Mouse (Mus musculus) heart, embryonic 14.5 days (tissue): ENCODE measurements around the gene Shf. TPM values are rescaled to one million over a fixed set of nuclear protein-coding genes. Genes with fewer than 3 reads are reported as not detected.

Experiments
- ATAC-seq: fragments of 200-750 bp; cut with Nextera tagmentation; 2 replicates; pipeline ENCODE4 v1.8.0; 2017; ENCODE audit warnings: low read depth, moderate TSS enrichment; ENCODE audit not compliant: insufficient number of reproducible peaks, insufficient read depth, low FRiP score
- H3K27ac ChIP-seq, 2 experiments: fragments of 200-500 bp in 1 of 2; fragments of 300-500 bp in 1 of 2; sonication (generic) in 1 of 2; replicated peaks in 1 of 2; 2 replicates each; pipeline ENCODE4 v1.5.1; 2012 to 2014; ENCODE audit warnings: low read depth in 2 of 2, low read length in 2 of 2, control low read depth in 1 of 2, mild to moderate bottlenecking in 1 of 2, mixed read lengths in 1 of 2; ENCODE audit not compliant: control insufficient read depth in 1 of 2, insufficient read depth in 1 of 2
- H3K27me3 ChIP-seq: fragments of 300-500 bp; sonication (generic); 2 replicates; pipeline ENCODE4 v1.6.1; 2014; ENCODE audit warnings: mild to moderate bottlenecking, low read length, control low read depth; ENCODE audit not compliant: control insufficient read depth, insufficient read depth
- H3K36me3 ChIP-seq: fragments of 300-500 bp; sonication (generic); 2 replicates; pipeline ENCODE4 v1.6.1; 2014; ENCODE audit warnings: mild to moderate bottlenecking, control low read depth, low read length, mixed read lengths; ENCODE audit not compliant: control insufficient read depth, insufficient read depth
- H3K4me1 ChIP-seq, 2 experiments: fragments of 200-500 bp in 1 of 2; fragments of 300-500 bp in 1 of 2; sonication (generic) in 1 of 2; 2 replicates each; pipeline ENCODE4 v1.6.1; 2012 to 2014; ENCODE audit warnings: low read length in 2 of 2, control low read depth in 1 of 2, mixed read lengths in 1 of 2; ENCODE audit not compliant: control insufficient read depth in 2 of 2, insufficient read depth in 2 of 2
- H3K4me2 ChIP-seq: fragments of 300-500 bp; sonication (generic); 2 replicates; pipeline ENCODE4 v1.6.1; 2014; ENCODE audit warnings: mild to moderate bottlenecking, low read length
- H3K4me3 ChIP-seq, 2 experiments: fragments of 200-500 bp in 1 of 2; fragments of 300-500 bp in 1 of 2; sonication (generic) in 1 of 2; 2 replicates each; pipeline ENCODE4 v1.5.1; 2012 to 2014; ENCODE audit warnings: low read length in 2 of 2, mild to moderate bottlenecking in 2 of 2, control low read depth in 1 of 2, low read depth in 1 of 2, moderate library complexity in 1 of 2; ENCODE audit not compliant: control insufficient read depth in 1 of 2, insufficient read depth in 1 of 2
- H3K9ac ChIP-seq: fragments of 300-500 bp; sonication (generic); 2 replicates; pipeline ENCODE4 v1.6.1; 2014; ENCODE audit warnings: mild to moderate bottlenecking, low read length
- H3K9me3 ChIP-seq: fragments of 300-500 bp; sonication (generic); 2 replicates; pipeline ENCODE4 v1.6.1; 2016; ENCODE audit warnings: low read length, control low read depth; ENCODE audit not compliant: control insufficient read depth
- WGBS: fragments of 180-500 bp; shearing (Covaris S2); extraction: QIAGEN DNeasy Blood & Tissue Kit; methylation state at CpG from one replicate; pipeline ENCODE4 v1.1.7; 2014; 5-methylcytosine and 5-hydroxymethylcytosine counted together
- polyA plus RNA-seq: library from polyadenylated mRNA; unstranded; fragments of >200 nt; fragmentation: Nextera tagmentation; extraction: Ambion mirVana; gene quantifications from 2 replicates; pipeline ENCODE4 v1.2.1, GENCODE M21; 2014

Gene Shf
- polyA plus RNA-seq, 1 experiment from 2014 or later, result 3.6 TPM

- no peak for ATAC-seq
- Histone ChIP-seq H3K4me3 (no peak overlapping the region), H3K9me3 (no peaks in the 10 kb centered on the region), H3K27ac (no peak overlapping the region), H3K27me3 (no peaks in the 10 kb centered on the region), H3K36me3 (peaks cover 18% of the 10 kb centered on the region), H3K9ac (no peak overlapping the region), H3K4me2 (no peak overlapping the region), H3K4me1 (peaks cover 3 to 6% of the 10 kb centered on the region in 2 experiments; a peak in 3 of 4 replicates)
- WGBS, result 61% methylated on average over 10 of the region's 10 CpGs
Measured at GRCm38 (mm10) chr2:122361868-122362621, 6.9 kb downstream of the Shf start.

- Histone ChIP-seq H3K27me3 (no peaks in the 10 kb centered on the region), H3K4me1 (no peaks in the 10 kb centered on the region; a peak in 1 of 4 replicates), H3K9me3 (no peaks in the 10 kb centered on the region), H3K4me3 (no peak overlapping the region), H3K36me3 (peaks cover 22% of the 10 kb centered on the region), H3K9ac (no peak overlapping the region), H3K27ac (no peak overlapping the region), H3K4me2 (no peak overlapping the region)
- 83% methylated on average over 6 of the region's 6 CpGs for WGBS
- ATAC-seq, result no peak
Measured at GRCm38 (mm10) chr2:122361181-122361580, 7.8 kb downstream of the Shf start.

GRCm38 (mm10) chr2:122360310-122360709 is 8.7 kb downstream of the Shf start:
- no peak for ATAC-seq
- Histone ChIP-seq H3K4me3 (no peak overlapping the region), H3K9me3 (no peaks in the 10 kb centered on the region), H3K36me3 (peaks cover 25% of the 10 kb centered on the region), H3K4me1 (no peaks in the 10 kb centered on the region; a peak in 1 of 4 replicates), H3K27ac (no peak overlapping the region), H3K4me2 (no peak overlapping the region), H3K9ac (no peak overlapping the region), H3K27me3 (no peaks in the 10 kb centered on the region)
- WGBS, result 71% methylated on average over 6 of the region's 6 CpGs

GRCm38 (mm10) chr2:122356187-122356586 is 12.8 kb downstream of the Shf start:
- ATAC-seq, result no peak

GRCm38 (mm10) chr2:122355389-122355788 is 13.6 kb downstream of the Shf start:
- ATAC-seq, result no peak

More at GRCm38 (mm10) chr2:122356187-122356586, 12.8 kb downstream of the Shf start:
- 84% methylated on average over 3 of the region's 3 CpGs for WGBS
- Histone ChIP-seq H3K27me3 (no peaks in the 10 kb centered on the region), H3K9ac (no peak overlapping the region), H3K4me2 (no peak overlapping the region), H3K4me3 (no peak overlapping the region), H3K9me3 (no peaks in the 10 kb centered on the region), H3K4me1 (peaks cover 8 to 24% of the 10 kb centered on the region in 2 experiments; a peak in 3 of 4 replicates), H3K27ac (no peak overlapping the region), H3K36me3 (peaks cover 27% of the 10 kb centered on the region)

GRCm38 (mm10) chr2:122354191-122354929 is 14.6 kb downstream of the Shf start:
- H3K27me3 ChIP-seq, result no peaks in the 10 kb centered on the region
- H3K9me3 ChIP-seq, result no peaks in the 10 kb centered on the region
- H3K36me3 ChIP-seq, result peaks cover 27% of the 10 kb centered on the region
- H3K4me1 ChIP-seq, result peaks cover 12 to 30% of the 10 kb centered on the region in 2 experiments; a peak in 3 of 4 replicates
- H3K27ac ChIP-seq, result no peak overlapping the region
- no peak overlapping the region for H3K4me2 ChIP-seq
- no peak overlapping the region for H3K4me3 ChIP-seq
- WGBS, result 57% methylated on average over 12 of the region's 12 CpGs
- no peak for ATAC-seq
- no peak overlapping the region for H3K9ac ChIP-seq

More at GRCm38 (mm10) chr2:122355389-122355788, 13.6 kb downstream of the Shf start:
- Histone ChIP-seq H3K4me2 (no peak overlapping the region), H3K9me3 (no peaks in the 10 kb centered on the region), H3K9ac (no peak overlapping the region), H3K36me3 (peaks cover 27% of the 10 kb centered on the region), H3K27me3 (no peaks in the 10 kb centered on the region), H3K4me3 (no peak overlapping the region), H3K27ac (no peak overlapping the region), H3K4me1 (peaks cover 8 to 24% of the 10 kb centered on the region in 2 experiments; a peak in 3 of 4 replicates)
- WGBS, result 74% methylated on average over 5 of the region's 5 CpGs

GRCm38 (mm10) chr2:122353765-122354164 is 15.2 kb downstream of the Shf start:
- WGBS, result 81% methylated on average over 8 of the region's 8 CpGs

More at GRCm38 (mm10) chr2:122353765-122354164, 15.2 kb downstream of the Shf start:
- Histone ChIP-seq H3K27me3 (no peaks in the 10 kb centered on the region), H3K27ac (no peak overlapping the region), H3K4me3 (no peak overlapping the region), H3K4me1 (peaks cover 15 to 35% of the 10 kb centered on the region in 2 experiments), H3K36me3 (peaks cover 24% of the 10 kb centered on the region), H3K9ac (no peak overlapping the region), H3K4me2 (no peak overlapping the region), H3K9me3 (no peaks in the 10 kb centered on the region)
- no peak for ATAC-seq
